Mouse (Mus musculus): Measurements from ENCODE around the gene Synpo2.

Synpo2 gene

DNA sequence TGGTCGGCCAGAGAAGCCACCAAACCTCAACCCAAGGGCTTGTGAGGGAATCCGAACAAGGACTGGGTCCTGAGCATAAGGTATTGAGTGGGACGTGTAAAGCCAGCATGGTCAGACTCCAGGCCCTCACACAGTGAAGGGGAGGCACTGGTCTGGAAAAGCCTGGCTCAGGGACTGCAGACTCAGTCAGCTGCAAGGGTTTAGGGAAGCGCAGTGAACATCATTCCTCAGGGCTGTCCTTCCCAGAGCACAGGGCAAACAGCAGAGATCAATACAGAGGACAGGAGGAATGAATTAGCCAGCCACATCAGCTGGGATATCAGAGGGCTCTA is 72.8 kb downstream of the Synpo2 start:
- DNase-seq, result no peak

DNA sequence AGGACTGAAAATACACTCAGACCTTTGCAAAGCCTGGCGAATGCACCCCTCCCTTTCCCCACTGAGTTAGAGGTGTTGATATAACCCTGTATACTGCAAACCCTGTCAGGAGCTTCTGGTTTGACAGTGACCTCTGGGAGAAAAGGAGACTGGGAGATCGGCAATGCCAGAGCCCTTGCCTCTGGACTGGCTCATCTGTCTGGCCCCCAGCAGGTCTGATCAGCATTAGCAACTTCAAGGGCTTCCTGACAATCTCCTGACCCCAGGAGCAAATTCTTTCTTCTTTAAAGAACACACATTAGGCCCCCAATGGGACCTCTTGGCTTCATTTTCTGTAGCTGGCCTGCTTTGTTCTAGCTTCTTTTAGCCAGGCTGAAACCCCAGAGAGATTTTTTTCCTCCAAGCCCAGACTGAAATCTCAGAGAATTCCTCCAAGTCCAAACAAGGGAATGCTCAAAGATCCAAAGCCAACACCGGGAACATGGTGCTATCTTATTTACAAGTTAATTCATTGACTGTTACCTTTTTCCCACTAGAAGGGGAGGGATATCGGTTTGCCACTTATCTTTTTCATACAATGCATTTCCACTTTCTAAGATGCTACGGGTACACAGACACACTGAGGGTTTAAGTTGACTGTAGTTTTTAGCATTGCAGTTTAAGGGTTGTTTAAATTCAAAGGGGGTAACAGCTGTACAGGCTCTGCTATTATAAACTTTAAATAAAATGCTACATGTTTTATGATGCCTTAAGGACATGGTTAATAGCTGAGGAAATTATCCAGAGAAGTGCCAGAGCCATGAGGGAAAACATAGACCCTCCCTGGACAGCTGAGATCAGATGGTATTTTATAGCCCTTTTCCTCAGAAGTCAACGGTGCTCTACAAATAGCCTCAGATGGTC is 73.4 kb downstream of the Synpo2 start:
- no peak for DNase-seq

DNA sequence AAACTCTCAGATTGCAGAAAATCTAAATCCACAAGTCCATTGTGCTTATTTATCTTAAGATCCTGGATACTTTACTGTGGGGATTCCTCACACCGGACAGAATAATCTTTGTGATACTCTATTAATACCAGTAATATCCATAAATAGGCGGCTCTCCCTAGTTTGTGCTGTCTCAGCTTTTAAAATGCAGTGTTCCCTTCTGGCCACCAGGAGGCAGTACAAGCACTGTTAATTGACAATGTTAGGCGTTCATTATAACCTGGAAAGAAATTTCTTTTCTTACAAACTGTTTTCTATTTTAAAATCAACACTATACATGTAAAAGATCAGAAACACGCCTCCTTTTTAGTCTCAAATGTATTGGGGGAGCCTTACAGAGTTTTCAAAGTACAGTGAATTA is 75.2 kb downstream of the Synpo2 start:
- no peak for DNase-seq

DNA sequence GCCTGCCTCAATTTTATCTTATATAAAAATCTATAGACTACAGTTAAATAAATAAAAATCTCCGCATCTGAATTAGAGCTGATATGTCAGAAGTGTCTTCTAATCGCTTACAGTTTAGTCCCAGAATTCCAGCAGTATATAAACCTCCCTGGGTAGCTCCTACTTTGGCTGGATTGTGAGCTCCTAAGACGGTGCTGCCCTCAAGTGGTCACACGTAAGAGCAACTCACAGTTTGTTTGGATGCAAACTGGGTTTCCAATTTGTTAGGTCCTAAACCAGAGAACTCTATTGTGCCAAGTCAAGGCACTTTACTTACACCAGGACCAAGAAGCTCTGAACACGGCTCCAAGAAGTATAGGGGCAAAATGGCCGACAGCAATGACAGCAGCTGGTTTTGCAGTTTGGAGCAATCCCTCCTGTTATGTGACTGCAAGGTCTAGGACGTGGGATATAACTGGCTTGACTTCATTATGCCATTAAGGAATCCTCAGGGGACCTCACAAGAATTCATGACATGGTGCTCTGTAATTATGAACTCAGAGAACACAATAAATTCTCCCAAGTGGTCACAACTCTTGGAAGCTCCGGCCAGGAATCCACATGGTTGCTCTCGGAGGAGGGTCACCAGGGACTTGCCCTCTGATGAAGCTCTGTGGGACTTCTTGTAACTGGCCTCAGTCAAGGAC is 76.7 kb downstream of the Synpo2 start:
- DNase-seq, result peak; percentile 40

DNA sequence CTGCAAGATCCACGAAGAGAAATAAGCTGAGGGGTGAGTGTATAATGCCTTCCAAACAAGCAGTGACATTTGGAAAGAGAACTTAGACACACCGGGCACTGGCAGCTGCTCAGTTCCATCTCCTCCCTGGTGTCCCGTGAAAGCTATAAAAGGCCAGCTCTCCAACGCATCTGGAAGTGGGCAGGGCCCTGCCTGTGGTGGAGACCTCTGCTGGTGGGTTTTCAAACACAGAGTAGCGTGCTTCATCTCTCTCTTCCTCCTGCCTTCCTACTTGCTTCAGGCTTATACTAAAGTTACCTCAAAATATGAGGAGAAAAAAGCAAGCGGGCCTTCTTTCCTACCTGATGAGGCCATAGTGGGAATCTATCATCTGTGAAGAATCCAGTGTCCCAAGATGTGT is 77.4 kb downstream of the Synpo2 start:
- no peak for DNase-seq

DNA sequence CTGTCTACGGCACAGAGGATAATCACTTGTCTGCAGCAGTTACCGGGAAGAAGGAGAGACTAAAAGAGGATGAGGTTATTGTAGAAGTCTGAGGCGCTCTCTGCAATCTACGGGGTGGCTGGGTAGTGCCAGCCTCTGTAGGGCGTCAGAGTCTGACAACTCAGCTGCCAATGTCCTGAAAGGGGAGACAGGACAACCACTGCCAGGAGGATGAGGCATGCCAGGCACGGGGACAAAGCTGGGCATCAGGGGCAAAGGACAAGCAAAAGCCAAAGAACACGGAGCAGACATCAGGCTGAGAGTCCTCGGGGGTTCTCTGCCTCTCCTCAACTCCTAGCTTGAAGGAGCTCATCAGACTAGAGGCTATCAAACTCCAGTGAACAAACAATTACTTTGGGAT is 82.6 kb downstream of the Synpo2 start:
- DNase-seq, result no peak

DNA sequence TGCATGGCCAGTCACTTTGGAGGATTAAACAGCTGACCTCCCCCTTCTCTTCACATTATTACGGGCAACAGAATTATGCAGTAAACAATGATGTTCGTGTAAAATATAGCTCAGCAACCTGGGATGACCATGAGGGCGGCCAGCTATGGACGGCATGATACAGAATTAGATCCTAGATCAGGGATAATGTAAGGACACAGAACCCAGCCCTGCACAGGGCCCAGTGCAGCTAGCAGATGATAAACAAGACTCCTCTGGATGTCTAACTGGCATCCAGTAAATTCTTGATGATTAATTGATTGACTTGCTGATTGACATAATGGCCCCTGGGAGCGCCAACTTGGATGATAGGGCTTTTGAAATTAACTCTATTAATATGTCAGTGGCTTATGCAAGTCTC is 83.0 kb downstream of the Synpo2 start:
- DNase-seq, result no peak

DNA sequence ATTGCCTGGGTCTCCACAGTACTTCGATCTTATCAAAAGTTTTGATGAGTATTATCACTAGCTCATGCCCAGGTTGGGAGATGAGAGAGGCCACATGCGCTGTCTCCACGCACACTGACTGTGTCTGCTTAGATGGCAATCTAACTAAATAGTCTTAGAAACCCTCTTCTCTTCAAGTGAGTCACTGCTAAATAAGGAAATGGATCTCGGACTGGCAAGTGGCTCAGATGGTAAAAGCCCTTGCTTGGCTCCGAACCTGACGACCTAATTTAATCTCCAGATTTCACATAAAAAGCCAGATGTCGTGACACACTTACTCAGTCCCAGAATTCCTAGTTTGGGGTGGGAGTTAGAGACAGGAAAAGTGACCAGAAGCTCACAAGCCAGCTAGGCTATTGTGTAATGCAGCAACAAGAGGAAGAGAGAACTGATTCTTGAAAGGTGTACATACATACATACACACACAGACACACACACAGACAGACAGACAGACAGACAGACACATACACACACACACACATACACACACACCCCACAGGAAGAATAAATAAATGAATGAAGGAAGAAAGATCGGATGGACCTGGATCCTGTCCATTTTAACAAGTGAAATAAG is 85.3 kb downstream of the Synpo2 start:
- no peak for DNase-seq

DNA sequence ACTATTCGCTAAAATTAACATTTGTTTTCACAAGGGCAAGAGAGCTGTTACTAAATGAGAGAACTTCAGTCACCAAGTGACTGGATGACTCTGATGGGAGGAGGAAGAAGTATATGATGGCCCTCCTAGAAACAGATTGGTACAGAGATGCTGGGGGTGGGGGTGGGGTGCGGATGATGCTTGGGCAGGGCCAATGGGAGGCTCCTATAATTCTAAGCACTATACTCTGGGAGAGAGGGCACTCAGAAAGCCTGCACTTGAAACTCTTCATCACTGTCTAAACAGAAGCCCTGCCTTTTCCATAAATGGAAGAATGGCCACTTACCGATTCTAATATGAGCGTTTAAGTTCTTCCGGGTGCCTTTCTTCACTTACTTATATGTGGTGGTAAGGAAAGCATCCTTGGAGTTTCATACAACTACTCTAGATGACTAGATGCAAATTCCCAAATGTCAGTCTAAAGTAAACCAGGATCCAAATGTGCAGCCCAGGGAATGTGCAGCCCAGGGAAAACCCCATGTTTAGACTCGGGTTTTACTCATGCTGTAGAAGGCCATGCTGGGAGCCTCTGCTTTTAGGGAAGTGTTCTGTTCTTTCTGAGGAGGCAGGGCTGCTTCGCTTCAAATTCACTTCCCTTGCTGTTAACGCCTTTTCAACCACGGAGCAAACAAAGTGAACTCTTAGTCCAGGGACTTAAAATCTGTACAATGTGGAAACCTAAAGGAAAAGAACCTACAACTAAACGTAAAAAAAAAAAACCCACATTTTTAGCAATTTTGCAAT is 86.4 kb downstream of the Synpo2 start:
- no peak for DNase-seq

DNA sequence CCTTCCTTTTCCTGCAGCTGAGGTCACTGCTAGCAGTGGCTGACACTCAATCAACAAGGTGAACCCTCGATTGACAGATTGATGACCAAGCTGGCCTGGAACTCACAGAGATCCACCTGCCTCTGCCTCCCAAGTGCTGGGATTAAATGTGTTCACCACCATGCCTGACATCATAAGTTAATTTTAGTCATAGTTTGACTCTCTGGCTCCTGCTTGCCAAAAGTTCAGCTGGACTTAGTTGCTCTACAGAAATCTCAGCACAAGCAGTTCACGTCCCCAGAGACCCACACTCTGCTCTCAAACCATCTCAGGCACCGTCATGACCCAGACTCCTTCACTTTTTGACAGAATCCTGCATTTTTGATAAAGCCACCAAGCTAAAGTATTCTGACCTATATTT is 87.3 kb downstream of the Synpo2 start:
- DNase-seq, result no peak

DNA sequence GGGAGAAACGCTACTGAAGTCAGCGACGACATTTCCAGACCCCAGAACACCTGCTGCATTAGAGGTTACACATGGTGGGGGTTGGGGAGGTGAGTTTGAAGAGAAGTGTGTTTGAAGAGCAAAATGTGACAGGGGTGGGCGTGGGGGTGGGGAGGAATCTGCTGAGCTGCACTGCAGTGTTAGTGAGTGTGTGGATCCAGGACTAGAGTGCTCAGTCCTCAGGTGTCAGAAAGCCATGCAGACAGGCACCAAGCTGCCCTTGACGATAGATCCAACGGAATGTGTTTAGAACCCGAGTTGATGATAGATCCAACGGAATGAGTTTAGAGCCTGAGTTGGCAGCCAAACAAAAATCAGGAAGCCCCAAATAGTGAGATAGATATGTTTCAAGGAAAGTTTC is 89.4 kb downstream of the Synpo2 start:
- no peak for DNase-seq

DNA sequence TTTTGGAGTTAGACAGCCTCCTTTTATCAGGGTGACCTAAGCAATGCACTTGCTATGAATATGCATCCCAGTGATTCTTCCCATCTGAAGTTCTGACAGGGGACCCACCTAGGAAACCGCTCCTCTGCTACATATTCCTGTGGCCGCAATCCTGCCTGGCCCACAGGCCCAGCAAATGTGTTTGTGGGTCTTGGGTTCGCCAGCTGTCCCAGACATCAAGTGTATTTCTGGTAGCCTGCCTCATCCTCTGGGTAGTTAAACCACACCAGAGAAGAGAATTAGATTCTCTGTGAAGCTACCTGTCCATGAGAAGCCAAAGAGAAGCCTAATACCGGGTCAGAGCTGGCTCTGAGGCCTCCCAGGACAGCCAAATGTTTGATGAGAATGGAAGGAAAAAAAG is 90.0 kb downstream of the Synpo2 start:
- DNase-seq, result no peak

DNA sequence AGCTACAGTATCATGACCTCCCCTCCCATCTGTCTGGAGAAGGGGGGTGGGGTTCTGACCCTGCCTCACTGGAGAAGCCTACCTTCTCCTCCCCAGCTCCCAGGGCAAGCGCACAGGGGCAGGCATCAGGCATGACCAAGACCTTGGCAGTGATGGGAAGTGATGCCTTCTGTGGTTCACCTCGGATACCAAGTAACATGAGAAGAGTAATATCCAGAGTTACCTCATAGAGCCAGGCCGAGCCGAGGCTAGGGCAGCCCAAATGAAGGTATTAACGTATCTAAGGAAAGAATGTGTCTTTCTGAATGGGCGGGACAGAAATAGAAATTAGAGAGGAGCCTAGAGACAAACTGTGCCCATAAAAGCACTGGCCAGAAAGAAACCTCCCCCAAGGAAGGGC is 92.5 kb downstream of the Synpo2 start:
- DNase-seq, result no peak

DNA sequence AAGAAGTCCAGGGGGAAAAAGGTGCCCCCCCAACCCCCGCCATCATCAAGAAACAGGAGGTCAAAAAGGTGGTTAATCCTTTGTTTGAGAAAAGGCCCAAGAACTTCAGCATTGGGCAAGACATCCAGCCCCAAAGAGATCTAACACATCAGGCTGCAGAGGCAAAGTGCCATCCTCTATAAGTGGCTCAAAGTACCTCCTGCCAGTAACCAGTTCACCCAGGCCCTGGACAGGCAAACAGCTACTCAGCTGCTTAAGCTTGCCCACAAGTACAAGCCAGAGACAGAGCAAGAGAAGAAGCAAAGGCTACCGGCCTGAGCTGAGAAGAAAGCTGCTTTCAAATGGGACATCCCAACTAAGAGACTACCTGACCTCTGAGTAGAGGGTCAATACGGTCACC is 93.7 kb downstream of the Synpo2 start:
- no peak for DNase-seq

DNA sequence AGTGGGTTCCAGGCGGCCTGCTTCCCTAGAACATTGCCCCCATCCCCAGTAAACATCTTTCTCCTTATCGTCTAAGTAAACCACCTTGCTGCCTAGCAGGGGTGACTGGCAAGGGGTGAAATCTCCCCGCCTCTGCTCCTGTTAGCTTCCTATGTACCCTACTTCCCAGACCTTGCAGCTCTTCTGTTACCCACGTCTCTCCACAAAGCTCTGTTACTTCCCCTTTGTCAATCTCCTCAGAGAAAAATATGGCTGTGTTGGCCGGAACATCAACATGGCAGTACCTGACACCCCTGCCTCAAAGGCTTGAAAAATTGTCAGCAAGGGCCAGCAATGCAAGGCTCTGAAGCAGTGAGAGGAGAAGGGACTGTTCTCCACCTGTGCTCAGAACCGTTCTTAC is 94.9 kb downstream of the Synpo2 start:
- no peak for DNase-seq

DNA sequence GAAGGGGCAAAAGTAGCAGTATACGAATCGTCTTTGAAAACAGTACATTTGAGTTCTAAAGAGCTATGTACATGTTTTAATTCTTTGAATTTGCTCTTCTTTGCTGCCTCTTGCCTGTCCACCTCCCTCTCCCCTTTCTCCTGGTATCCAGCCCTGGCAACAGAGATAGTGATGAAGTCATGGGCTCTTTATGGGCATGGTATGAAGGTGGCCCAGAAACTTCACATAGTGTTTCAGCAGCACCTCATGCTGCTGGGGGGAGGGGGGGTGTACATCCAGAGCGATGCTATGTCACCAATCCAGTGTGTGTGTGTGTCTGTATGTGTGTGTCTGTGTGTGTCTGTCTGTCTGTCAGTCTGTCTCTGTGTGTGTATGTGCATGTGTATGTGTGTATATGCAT is 95.8 kb downstream of the Synpo2 start:
- no peak for DNase-seq

DNA sequence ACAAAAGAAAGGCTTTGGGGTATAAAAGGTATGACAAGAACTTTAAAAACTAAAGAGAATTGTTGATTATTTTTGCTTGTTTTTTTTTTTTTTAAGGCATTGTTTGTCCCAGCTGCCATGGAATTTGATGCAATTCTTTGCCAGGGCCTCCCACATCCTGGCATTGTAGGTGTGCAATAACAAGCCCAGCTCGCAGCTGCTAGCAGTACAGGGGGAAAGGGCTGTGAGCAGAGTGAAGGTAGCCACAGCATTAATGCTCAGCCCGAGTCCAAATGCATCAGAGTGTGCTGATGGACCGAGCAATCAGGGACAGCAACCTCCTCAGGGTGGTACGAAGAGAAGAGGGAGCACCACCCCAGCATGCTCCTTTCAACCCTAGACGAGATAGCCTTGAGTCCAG is 96.3 kb downstream of the Synpo2 start:
- no peak for DNase-seq

DNA sequence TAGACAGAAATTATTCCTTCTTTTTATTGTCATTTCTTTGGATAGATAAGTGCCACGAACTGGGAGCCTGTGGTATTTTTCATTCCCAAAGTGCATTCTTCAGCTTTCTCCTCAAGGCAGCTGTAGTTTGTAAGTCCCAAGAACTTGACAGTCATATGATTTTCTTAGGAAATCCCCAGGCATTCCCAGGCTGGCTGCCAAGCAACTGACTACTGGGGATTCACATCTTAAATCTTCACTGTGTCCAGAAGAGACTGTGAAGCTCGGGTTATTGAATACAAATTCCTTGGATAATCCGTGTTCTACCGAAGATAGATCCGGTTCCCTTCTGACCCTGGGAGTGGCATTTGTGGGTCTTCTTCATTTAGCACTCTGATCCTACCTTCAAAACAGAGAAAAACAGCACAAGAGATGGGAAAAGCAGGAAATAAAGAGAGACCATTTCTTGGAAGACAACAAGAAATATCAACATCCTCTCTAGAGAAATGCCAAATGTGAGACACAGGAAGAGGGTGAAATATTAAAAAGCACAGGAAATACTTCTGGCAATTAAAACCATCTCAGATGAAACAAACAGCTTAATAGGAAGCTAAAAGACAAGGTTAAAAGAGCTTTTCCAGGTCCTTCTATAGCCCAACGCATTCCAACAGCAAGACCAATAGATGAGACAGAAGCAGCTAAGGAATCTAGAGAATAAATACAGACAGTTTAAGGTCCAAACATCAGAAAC is 97.5 kb downstream of the Synpo2 start:
- DNase-seq, result no peak

DNA sequence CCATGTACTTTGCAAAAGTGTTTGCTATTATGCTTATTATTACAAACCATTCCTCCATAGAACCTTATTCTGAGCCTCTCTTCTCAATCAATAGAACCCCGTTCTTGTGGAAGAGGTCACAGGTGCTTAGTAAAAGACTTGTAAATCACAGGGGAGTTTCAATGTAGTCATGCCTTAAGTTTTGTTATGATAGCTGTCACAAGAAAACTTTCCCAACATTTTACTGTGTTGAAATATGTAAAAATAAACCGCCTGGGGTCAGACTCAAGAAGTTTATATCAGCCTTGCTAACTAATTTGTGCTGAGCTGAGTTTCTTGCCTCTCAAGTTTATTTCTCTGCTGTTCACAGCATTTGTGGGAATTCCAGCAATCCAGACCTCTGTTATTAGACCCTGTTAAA is 103.8 kb downstream of the Synpo2 start:
- DNase-seq, result no peak

DNA sequence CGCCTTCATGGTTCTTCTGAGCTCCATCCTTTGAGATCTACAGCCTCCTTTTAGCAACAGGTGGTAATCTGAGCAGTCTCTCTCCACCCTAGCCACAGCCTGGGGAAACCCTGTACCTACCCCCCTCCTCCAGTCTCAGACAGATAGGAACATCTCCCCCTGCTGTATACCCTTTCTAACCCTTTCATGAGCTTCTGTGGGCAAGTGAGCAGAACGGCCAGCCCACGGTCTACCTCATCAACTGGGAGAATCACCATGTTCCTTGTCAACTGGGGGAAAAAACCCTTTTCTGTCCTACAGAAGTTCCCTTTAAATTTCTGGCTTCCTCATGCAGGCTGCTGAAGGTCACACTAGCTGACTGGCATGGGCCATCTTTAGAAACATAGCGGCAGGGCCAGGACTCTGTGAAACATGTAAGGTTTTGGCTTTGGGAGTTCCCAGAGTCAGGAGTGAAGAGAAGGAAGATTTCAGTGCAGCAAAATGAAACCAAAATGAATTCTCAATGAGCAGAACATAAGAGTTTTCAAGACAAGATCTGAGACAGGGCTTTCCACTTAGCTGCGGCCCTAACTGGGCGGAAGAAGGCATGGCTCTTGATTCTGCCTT is 104.7 kb downstream of the Synpo2 start:
- no peak for DNase-seq

DNA sequence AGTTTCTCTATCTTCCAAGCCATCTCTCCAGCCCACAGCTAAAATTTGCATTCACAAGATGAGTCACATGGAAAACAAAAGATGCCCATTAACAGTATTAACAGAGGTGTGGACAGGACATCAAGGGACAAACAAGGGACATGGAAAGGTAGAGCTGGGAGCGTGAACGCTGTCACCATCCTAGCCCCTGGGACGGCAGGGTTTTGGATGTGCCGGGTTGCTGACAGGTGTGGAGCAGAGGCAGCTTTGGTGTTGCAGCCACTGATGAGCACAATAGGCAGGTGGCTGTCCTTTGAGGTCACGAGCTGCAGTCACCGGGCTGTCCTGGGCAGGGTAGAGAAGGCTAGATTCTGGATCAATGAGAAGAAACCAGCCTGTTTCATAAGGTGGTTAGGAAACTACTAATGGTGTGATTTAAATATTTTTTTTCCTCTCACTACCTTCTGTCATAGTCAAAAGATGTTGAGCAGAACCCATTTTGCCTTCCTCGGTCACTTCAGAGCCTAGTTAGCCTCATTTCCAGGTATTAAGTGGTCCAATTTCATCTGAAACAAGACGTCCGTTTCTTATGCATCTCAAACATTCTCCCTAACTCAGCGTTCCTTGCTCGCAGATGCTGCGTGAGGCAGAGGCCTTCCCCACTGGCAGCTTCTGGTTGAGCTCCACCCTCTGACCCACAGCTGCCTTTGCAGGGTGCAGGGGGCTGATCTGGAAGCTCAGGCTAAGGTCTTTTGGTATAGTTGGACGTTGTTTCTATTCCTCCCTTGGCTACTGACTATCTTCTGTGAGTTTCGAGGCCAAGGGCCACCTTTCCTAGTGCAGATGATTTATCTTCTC is 105.4 kb downstream of the Synpo2 start:
- DNase-seq, result no peak

Measured in right cerebral cortex, postnatal 25 days (tissue).